Mouse (Mus musculus) heart, adult 18-20 months (tissue): Measurements from ENCODE around the gene Tlr4. TPM values are rescaled to one million over a fixed set of nuclear protein-coding genes. Genes with fewer than 3 reads are reported as not detected.

ENCODE experiments used
- DNase-seq, 2 experiments: peaks; one replicate each; pipeline ENCODE4 v3.0.0; 2021 to 2022; ENCODE audit warnings: mixed read lengths in 1 of 2
- long read RNA-seq, 2 experiments: library from polyadenylated mRNA; stranded (forward); transcript quantifications; one replicate each; pipeline ENCODE4 v2.0.0; 2021
- total RNA-seq, 2 experiments: library from RNA; stranded (reverse); gene quantifications; 2 replicates each; pipeline ENCODE4 v1.2.3; 2021

The Tlr4 gene
- total RNA-seq, result 10 to 100 TPM; 18.1 to 20.2 TPM
- long read RNA-seq, experiment 1, full-length matches to known transcripts, result 2 of 4 reads
- long read RNA-seq, experiment 1, partial matches to known transcripts, result 0 of 4 reads
- long read RNA-seq, experiment 1, other reads (novel, unspliced or antisense), result 2 of 4 reads
- long read RNA-seq, experiment 2, full-length matches to known transcripts, result 1 of 2 reads
- long read RNA-seq, experiment 2, partial matches to known transcripts, result 0 of 2 reads
- long read RNA-seq, experiment 2, other reads (novel, unspliced or antisense), result 1 of 2 reads

DNA sequence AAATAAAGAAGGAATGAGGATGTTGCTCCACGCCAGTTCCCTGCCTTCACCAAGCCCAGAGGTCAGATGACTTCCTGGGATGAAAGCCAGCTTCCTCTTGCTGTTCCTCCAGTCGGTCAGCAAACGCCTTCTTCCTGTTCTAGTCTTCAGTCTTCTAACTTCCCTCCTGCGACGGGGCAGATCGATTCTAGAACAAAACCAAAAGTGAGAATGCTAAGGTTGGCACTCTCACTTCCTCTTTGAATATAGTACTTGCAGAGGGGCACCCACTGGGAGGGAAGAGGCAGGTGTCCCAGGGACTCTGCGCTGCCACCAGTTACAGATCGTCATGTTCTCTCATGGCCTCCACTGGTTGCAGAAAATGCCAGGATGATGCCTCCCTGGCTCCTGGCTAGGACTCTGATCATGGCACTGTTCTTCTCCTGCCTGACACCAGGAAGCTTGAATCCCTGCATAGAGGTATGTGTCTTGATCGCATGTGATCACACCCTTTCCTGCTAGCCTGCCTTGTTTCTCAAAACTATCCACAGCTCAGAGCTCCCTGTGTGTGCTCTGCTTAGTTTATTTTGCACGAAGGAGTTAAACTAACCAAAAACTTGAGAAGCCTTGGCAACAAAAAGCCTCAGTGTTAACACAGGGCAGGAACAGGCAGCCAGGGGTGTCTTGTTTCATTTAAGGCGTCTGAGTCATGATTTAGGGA is at the start of gene Tlr4:
Tlr4 (plus strand) TSS at position 122 of the 700 bp plus-strand sequence.
- peak; percentile 93 to 96 for DNase-seq

- no peak for DNase-seq
These were observed 33.1 kb upstream of the Tlr4 start for GRCm38 (mm10) chr4:66794283-66794682.

- no peak for DNase-seq
These were observed 30.7 kb upstream of the Tlr4 start for GRCm38 (mm10) chr4:66796683-66797082.

DNA sequence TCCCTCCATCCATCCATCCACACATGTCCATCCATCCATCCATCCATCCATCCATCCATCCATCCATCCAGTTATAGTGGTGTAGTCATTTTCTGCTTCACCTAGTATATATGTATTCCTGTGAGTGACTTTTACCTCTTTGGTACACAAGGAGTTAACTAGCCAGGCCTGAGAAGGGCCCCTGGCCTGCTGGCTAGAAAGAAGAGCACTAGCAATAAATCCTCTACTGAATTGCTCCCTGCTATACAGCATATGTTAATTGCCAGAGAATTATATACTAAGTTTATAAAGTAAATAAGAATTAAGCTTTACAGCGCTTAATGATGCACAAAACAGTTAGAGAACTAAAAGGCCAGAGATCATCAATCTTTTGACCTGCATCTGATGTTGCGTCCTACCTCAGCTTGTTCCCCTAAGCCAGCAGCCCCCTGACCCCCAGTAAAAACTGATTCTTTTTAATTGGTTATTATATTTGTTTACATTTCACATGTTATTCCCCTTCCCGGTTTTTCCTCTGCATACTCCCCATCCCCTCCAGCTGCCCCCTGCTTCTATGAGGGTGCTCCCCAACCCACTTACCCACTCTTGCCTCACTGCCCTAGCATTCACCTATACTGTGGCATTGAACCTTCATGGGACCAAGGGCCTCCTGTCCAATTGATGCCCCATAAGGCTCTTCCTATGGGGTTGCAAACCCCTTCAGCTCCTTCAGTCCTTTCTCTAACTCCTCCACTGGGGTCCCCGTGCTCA is 22.7 kb upstream of the Tlr4 start:
- no peak for DNase-seq

GRCm38 (mm10) chr4:66805747-66806146 is 21.6 kb upstream of the Tlr4 start:
- DNase-seq, result no peak

DNA sequence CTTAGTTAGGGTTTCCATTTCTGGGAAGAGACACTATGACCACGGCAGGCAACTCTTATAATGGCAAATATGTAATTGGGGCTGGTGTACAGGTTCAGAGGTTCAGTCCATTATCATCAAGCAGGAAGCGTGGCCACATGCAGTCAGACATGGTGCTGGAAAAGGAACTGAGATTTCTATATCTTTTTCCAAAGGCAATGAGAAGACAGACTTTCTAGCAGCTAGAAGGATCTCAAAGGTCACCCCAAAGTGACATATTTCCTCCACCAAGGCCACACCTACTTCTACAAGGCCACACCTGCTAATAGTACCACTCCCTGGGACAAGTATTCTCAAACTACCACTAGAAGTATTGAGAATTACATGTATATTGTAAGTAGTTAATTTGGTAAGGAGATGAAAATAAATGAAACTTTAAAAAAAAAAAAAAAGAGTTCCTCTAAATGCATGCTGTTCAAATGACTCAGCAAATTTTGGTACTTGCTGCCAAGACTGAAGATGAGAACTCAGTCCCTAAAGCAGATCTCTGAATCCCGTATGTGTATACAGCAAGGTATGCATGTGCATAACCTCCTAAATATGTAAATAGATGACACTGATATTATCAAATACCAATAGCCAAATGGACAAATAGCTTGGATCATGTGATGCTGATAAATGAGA is 10.9 kb upstream of the Tlr4 start:
- DNase-seq, result no peak

DNA sequence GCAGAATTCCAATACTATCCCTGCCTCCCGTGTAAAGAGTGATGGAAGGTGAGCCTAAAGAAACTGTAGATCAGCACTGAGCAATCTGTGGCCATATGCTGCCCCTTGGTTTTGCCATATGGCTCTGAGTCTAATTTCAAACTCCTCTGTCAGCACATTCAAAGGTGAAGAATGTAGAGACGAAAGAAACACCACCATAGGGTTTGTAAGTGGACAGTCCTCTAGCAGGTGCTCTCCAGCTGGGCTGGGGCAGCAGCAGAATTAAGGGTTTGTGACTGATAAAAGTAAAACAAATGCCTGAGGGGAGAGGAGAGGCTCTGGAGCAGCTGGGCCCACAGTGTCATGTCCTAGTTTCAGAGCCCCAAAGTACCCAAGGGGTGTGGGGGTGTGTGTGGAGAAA is 6.2 kb upstream of the Tlr4 start:
- DNase-seq, result no peak

GRCm38 (mm10) chr4:66821764-66822163 is 5.6 kb upstream of the Tlr4 start:
- no peak for DNase-seq

DNA sequence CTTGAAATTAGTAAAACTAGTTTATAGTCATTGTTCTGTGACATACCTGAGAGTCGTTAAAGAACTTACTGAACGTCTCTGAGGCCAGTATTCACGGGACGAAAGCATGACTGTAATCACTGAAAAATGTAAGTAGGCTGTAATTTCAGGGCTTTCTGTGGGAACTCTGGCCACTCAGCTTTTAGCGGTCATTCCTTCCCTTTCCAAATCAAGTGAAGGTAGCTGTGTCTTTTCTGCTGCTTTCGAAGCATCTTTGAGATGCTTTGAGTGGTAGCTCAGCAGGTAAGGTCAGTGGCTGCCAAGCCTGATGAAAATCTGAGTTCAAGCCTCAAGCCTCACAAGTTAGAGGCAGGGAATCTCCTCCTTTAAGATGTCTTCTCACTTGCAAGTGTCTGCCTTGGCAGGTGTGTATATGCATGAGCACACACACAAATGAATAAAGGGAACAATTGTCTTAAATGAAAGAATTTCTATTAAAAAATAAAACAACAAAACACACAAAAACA is 832 bp downstream of the Tlr4 start:
- peak; percentile 21 to 46 for DNase-seq

DNA sequence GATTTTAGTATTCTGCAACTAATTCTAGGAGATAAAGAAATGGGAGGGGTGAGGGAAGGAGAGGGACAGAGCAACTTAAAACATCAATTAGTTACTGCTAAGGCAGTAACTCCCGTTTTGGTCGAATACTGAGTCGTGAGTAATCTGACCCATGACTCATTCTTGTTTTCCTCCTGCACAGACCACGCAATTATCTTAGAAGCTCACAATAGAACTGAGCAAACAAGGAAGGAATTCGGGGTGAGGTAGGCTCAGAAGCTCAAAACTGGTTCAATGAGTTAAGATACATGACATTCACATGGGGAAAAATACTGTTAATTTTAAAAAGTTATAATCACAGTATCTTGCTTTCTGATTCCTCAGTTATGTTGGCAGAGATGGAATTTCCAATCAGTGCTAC is 1.3 kb downstream of the Tlr4 start:
- peak; percentile 63 to 74 for DNase-seq

DNA sequence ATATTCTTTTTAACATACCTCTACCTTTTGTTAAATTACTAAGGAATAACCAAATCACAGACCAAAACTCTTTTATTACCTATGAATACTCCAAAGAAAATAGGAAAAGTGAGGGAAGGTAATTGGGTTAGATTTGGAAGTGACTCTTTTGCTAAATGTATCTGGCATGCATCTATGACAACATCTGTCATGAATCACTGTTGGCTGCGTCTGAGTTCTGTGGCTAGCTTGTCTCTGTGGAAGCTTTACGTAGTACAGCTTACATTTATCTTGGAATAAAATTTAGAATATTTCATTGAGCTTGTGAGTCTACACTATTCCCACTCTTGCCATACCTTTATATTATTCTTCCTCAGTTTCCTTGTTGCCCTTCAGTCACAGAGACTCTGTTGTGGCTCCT is 10.7 kb downstream of the Tlr4 start:
- DNase-seq, result no peak

GRCm38 (mm10) chr4:66843255-66843654 is 15.9 kb downstream of the Tlr4 start:
- DNase-seq, result peak in 1 of 2 experiments; percentile 12

DNA sequence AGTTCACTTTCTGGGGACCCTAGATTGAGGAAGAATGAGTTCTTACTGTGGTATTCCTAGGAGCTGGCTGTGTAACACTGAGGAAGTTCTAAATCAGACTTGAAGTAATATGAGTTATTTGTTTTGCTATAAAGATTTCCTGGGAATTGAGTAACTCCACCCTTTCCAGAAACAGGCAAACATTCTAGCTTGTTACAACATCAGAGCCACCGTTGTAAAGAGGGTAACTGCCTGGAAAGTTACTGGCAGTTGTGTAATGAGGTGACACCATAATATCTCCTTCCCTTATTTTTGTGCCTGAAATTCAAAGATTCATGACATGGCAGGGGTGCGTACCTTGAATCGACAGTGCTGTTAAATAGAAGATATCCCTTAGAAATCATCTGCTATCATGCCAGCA is 24.6 kb downstream of the Tlr4 start:
- peak; percentile 16 to 23 for DNase-seq

- no peak for DNase-seq
These were observed 29.6 kb downstream of the Tlr4 start for GRCm38 (mm10) chr4:66856992-66857391.

- DNase-seq, result no peak
These were observed 42.5 kb downstream of the Tlr4 start for GRCm38 (mm10) chr4:66869919-66870318.

- DNase-seq, result no peak
These were observed 44.6 kb downstream of the Tlr4 start for GRCm38 (mm10) chr4:66872026-66872425.

GRCm38 (mm10) chr4:66873342-66873741 is 46.0 kb downstream of the Tlr4 start:
- DNase-seq, result no peak

GRCm38 (mm10) chr4:66875751-66876150 is 48.4 kb downstream of the Tlr4 start:
- no peak for DNase-seq

GRCm38 (mm10) chr4:66877609-66878008 is 50.2 kb downstream of the Tlr4 start:
- DNase-seq, result no peak

- no peak for DNase-seq
These were observed 54.1 kb downstream of the Tlr4 start for GRCm38 (mm10) chr4:66881496-66881895.

DNA sequence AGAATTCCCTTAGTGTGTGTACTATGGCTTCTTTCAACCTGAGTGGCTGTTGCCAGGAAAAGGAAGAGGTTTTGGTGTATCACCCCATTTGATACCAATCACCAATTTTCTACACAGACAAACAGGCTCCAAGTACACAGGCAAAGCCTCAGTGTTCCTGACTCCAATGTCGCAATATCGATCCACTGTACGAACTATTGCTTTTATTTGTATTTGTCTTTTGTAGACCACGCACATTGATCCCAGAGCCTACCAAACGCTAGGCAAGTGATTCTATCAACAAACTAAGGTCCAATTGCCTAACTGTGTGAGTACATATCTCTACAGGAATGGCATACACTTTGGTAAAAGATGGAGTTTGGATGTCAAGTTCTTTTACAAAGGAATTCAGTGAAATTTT is 55.9 kb downstream of the Tlr4 start:
- DNase-seq, result no peak

DNA sequence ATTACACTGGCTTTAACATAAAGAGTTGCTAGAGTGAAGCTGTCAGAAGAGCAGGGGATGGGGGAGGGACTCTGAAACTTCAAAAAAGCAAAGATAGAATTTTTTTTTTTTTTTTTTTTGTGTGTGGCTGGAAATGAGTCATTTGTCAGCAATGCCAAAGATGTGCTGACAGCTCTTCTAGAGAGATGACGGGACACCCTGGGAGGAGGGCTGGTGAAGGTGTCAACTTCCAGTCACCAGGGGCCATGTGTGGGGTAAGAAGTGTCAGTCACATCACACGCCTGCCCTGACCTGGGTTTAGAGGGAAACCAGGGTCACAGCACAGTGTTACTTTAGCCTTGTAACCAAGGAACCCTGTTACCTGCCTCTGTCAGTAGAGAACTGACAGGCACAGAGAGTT is 67.2 kb downstream of the Tlr4 start:
- peak; percentile 46 to 58 for DNase-seq
